9 mouse cellular contexts compared by ENCODE assay signal in genomic region chr12:108547251-108547875, GRCm38 (mm10). TPM values are rescaled to one million over a fixed set of nuclear protein-coding genes. Genes with fewer than 3 reads are reported as not detected.
DNase-seq lines count a peak whose midpoint lies in the region; ATAC-seq lines count a peak whose summit lies in the region.
"Had no signal": no experiment of that assay in that cellular context is flagged by ENCODE, and none has a peak within 500 bp of the region (broad histone marks: within the 10 kb centered on the region; RNA-seq: fewer than 3 reads in every experiment).

No protein-coding gene starts in this region.

- WGBS in heart, embryonic 14.5 days, result 45% methylated on average over 15 of the region's 15 CpGs
- WGBS in midbrain, embryonic 10.5 days, result 62% methylated on average over 15 of the region's 15 CpGs

- H3K27me3 ChIP-seq in heart, embryonic 14.5 days (ENCODE audit: control insufficient read depth, insufficient read depth, low read length), result no peaks in the 10 kb centered on the region
- H3K27me3 ChIP-seq in midbrain, embryonic 10.5 days (ENCODE audit: low read depth, poor library complexity, severe bottlenecking), result 0 out of 2 replicates have a peak, but pooled peaks cover 6% of the 10 kb centered on the region

- peak overlapping the region; percentile 80 to 84 for H3K27ac ChIP-seq in heart, embryonic 14.5 days (replicated peaks in 1 of 2; ENCODE audit: control insufficient read depth in 1 of 2, insufficient read depth in 1 of 2, low read depth in 2 of 2, low read length in 2 of 2)
- H3K27ac ChIP-seq in midbrain, embryonic 10.5 days (replicated peaks), result peak overlapping the region; percentile 86

- no peaks in the 10 kb centered on the region for H3K9me3 ChIP-seq in heart, embryonic 14.5 days (ENCODE audit: control insufficient read depth, low read length)
- H3K9me3 ChIP-seq in midbrain, embryonic 10.5 days (replicated peaks), result no peaks in the 10 kb centered on the region; the same call in 1 of the 2 replicates

- peak overlapping the region in 1 of 2 experiments; percentile 8; a peak in 1 of 4 replicates for H3K4me3 ChIP-seq in heart, embryonic 14.5 days (ENCODE audit: control insufficient read depth in 1 of 2, insufficient read depth in 1 of 2, low read depth in 1 of 2, low read length in 2 of 2)
- H3K4me3 ChIP-seq in midbrain, embryonic 10.5 days, result peak overlapping the region; percentile 7

- DNase-seq in heart, postnatal 36 days, result no peak
- DNase-seq in ES-CJ7 (ENCODE audit: low read depth, low spot score), result peak; percentile 72
- peak; percentile 21 for DNase-seq in embryo, embryonic 11 days
- no peak for DNase-seq in midbrain, embryonic 10.5 days (ENCODE audit: low spot score)
- no peak for DNase-seq in layer of hippocampus, adult 11-12 months (ENCODE audit: low spot score)
- DNase-seq in urinary bladder, postnatal 36 days (ENCODE audit: low spot score in 2 of 2), result no peak
- DNase-seq in thymus, postnatal 14 days, result no peak
- DNase-seq: gastrocnemius, postnatal 14 days had no signal

- H3K36me3 ChIP-seq in heart, embryonic 14.5 days (ENCODE audit: control insufficient read depth, insufficient read depth, low read length), result no peaks in the 10 kb centered on the region
- no peaks in the 10 kb centered on the region for H3K36me3 ChIP-seq in midbrain, embryonic 10.5 days

- intact Hi-C loops in heart, postnatal 36 days (cut with DNase I), result no loop called here

- ATAC-seq in heart, embryonic 14.5 days (ENCODE audit: insufficient number of reproducible peaks, insufficient read depth, low FRiP score, low read depth), result no peak

- peaks cover 11 to 24% of the 10 kb centered on the region in 2 experiments for H3K4me1 ChIP-seq in heart, embryonic 14.5 days (ENCODE audit: control insufficient read depth in 2 of 2, insufficient read depth in 2 of 2, low read length in 2 of 2)
- peaks cover 50% of the 10 kb centered on the region for H3K4me1 ChIP-seq in midbrain, embryonic 10.5 days

- H3K4me2 ChIP-seq in heart, embryonic 14.5 days (ENCODE audit: low read length), result peak overlapping the region; percentile 52

- H3K9ac ChIP-seq in heart, embryonic 14.5 days (ENCODE audit: low read length), result no peak overlapping the region

RNA-seq across cellular contexts. Expression of gene Evl, which starts 7.2 kb away (rescaled TPM):
- polyA plus RNA-seq in heart, embryonic 14.5 days (2014; fragmentation: Nextera tagmentation; extraction: Ambion mirVana), result 57.1 and 57.9 TPM in 2 replicates
- total RNA-seq in heart, postnatal 36 days (2021), result 10 to 100 TPM; 46.8 to 48.7 TPM
- polyA plus RNA-seq in midbrain, embryonic 10.5 days (2016; fragmentation: Nextera tagmentation; extraction: Ambion mirVana), result 57.7 and 75.0 TPM in 2 replicates

Comparison
In these comparisons a context has a peak if more than half of its experiments do, and no peak if none do; other contexts are left out.
1. DNase-seq: peak in ES-CJ7 (single experiment) and embryo, embryonic 11 days (single experiment); none in heart, postnatal 36 days (0 of 2), midbrain, embryonic 10.5 days (single experiment), layer of hippocampus, adult 11-12 months (single experiment), urinary bladder, postnatal 36 days (0 of 2) and thymus, postnatal 14 days (single experiment).